Mouse (Mus musculus) urinary bladder, postnatal 14 days (tissue): ENCODE results near the gene Lxn.

Experiments used
- DNase-seq: peaks from one replicate; pipeline ENCODE4 v3.0.0; 2021; ENCODE audit warnings: low spot score

Gene Lxn

DNA sequence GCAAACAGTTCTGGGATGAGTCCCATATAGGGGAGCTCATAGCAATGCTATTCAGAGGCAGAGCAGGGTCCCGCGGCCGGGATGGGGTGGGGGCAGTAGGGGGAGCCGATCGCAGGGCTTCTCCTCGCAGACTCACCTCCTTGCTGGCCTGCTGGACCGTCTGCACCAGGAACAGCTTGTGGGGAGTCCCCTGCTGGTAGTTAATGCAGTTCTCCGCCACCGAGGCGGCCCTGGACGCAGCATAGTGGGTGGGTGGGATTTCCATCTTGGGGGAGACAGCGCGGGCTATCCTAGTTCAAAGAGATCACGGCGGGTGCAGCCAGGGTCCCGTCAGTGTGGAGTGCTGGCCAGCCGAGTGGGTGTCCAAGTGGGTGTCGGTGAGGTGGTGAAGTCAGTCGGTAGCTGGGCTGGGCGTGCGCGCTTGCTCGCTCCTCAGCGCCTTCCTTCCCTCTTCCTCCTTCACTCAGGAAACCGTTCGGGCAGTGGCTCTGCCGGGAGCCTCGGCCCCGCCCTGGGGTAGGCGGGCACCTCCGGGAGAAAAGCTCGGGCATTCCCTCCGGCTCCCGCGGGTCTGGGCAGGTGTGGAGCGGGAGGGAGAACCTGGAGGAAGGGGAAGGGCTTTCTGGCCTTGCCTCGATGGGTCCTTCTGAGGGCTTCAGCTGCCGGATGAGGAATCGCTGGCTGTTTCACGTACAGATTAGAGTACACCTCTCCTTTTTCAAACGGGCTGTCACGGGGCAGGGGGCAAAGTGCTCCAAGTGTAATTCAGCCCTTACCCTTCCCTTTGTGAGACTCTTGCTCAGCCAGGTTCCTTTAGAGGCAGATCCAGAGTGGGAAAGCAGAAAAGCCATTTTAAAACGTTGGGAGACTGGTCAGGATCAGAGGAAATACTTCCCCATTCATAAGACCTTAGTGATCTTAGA is at the start of gene Lxn:
Gene Lxn, minus strand, starts transcription at position 477 of the 923 bp plus-strand sequence.
- DNase-seq, result peak; percentile 79

DNA sequence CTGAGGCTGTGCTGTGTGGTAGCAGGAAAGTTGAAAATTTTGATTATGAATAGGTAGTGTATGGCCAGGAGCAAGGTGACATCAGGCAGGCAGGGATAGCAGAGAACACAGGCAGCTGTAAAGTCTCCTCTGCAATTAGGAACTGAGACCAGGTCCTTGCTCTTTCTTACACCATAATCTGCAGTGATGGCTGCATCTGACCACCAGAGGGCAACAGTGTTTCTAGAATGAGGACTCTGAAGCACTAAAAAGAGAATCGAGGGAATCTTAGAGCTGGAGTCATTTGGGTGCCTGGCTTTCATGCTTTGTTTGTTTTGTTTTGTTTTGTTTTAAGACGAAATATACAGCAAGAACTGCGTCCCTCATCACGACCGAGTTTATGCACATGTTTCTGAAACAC is 49.1 kb upstream of the Lxn start:
- peak; percentile 78 for DNase-seq

DNA sequence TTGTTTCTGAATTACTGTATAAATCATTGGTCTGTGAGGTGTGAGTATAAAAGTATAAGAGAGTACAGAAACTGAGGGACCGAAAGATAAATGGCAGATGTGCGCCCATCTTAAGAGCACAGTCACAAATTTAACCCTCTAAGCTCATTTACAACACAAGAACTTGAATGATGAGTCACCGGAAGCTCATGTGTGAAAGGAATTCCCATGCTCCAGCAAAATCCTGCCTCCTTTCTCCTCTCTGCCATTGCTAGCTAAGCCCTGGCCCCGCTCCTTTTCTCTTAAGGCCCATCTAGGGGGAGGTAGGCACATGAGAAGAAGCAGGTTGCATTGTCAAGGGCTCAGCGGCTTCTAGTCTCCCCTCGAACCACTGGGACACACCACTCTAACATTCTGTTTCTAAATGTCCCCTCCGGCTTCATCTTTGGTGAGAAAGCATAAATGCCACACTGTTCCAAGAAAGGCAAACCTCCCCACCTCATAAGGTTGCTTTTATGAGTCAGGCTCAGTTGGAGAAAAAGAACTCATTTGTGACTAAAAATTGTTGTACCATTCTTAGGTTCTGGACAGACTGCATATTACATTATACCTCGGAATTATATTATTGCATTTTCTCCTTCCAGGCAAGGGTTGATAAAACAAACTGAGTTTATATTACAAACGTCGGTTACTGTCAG is 44.6 kb upstream of the Lxn start:
- DNase-seq, result no peak

DNA sequence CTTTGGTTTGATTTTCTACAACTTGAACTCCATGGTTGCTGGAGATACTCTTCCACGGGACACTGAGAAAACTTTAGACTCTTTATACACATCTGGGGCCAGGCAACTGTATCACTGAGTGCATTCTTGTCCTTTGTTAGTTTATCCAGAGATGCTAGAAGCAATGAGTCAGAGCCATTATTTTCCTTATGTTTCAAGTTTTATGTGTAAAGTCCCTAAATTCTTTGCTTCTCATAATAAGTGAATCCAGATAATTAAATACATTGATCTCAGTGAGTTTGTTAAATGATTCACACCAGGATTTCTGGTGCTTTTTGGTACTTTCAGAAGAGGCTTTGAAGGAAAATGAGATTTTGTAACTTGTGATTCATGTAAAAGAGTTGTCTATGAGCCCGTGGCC is 41.6 kb upstream of the Lxn start:
- no peak for DNase-seq

DNA sequence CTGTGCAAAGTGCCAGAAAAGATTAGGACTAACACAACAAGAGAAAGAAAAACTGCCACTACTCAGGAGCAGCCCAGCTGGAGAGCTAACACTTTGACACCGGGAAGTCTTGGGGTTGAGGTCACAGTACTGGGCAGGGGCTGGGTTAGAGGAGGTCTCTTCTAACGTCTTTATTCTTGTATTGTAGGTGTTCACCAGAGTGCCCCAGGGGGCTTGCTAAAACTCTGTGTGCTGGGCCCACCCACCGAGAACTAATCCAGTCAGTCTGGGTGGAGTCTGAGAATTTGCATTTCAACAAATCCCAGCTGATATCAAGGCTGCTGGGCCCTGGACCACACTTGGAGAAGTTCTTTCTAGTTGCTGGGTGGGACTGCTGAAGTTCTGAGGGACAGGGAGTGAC is 40.2 kb upstream of the Lxn start:
- DNase-seq, result no peak

DNA sequence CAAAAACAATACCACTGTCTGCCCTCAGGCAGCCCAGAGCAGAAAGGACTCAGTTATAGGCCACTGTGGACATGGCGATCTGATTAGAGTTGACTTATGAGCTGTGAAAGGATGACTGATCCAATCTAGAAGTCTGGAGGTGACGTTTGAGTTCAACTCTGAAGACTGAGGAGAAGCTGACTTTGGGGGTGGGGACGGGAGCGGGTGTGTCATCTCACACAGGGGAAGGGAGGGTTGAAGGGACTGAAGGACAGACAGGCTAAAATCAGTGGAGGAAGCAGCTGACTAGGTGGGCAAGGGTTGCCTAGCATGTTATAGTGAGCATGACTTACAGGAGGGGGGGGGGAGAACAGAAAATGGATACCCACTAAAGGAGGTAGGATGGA is 35.7 kb upstream of the Lxn start:
- DNase-seq, result no peak

DNA sequence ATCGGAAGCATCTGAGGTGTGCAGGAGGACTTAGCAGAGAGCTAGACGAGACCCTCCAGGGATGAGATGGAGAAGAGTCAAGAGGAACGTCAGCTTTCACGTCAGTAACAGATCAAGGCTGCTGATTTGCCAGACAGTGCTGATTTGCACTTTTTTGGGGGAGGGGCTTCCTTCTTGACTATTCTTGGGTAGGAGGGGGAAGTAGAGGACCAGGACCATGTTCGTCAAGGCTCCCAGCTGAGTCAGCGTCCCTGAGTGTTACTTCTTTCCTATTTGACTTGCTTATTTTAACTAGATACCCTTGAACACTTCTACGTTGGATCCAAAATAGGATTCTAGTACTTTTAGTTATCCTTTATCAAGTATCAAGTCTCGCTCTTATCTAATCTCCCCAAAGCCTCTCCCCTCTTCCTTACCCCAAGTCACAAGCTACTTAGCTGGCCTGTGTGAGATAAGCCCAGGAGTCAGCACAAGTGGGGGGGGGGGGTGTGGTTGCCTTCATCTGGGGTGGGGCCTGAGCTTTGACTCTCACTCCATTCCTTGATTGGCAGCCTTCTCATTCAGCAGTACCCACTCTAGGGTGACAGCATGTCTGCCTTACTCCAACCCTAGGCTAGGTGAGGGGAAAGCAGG is 35.2 kb upstream of the Lxn start:
- no peak for DNase-seq

DNA sequence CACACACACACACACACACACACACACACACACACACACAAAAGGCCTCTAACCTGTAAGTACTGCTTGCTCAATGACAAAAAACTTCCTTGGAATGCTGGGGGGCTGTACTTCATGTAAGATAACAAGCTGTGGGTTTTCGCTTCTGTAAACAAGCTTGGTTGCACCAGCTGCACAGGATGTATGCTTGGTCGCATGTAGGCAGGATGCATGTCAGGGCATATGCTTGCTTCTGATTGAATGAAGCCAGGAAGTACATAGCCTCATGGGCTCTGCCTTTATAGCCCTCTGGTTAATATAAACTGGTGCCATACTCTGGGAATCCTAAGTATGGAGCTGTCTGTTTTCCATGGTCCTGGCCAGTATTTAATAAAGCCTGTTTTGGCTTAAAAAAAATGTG is 34.3 kb upstream of the Lxn start:
- DNase-seq, result no peak

DNA sequence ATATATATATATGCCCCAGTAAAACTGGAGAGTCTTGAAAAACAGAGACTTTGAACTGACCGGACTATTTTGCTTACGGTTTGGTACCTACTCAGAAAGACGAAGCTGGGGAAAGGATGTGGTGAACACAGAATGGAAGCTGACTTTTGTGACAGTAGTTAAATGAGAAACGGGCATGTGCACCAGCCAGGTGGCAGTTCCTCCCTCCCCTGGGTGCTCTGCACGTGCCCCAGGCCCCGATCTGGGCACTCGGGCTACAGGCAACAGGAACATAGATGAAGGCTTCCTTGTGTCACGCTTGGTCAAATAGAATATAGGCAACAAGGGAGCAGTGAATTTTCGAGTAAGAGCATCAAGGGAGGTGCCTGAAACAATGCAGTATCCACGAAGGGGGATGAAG is 32.6 kb upstream of the Lxn start:
- DNase-seq, result no peak

DNA sequence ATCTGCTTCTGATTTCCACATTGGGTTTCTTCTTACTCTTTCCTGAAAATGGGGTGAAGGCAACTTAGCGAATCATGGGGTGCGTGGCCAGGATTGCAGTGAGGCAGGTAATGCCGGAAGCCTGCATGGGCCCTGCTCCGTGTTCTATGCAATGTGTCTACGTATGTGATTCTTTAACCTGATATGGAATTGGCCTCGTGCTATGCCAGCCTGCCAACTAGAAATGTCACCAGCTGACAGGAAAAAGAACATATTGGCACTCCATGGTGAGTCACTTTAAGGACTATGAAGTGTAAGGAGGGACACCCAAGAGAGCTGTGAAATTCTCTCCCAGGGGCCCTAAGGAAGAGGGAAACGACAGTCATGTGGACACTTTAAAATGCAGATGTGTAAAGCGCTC is 29.4 kb upstream of the Lxn start:
- no peak for DNase-seq

DNA sequence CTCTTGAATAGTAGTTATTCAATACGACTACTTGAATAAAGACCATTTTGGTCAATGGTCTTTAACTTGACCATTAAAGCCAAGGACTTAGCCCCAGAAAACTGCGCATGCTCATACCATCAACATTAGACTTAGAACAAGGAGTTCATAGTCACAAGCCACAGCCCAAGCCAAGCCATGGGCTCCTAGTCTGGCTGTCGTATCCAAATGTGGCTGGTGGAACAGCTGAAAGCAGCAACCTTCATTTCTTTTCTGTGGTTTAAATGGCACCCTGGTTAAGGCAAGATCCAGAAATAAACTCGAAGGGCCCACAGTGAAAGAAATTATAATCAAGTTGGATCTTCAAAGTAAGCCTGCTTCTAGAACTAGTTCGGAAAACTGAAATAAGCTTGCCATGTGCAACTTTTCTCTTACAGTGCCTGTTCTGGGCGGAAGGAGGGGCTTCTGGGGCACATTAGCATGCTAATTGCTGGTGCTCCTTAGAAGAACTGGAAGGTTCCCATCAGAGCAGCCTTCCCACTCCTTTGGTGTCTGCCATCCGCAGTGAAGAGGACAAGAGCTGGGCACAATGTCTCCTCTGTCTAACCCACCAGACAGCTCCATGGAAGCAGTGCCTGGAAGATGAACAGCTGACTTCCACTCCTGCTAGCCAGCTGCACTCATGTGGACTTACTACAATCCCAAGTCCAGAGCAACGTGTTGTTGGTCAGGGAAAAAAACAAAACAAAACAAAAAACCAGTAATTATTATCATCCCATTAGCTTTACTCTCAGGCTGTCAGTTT is 28.6 kb upstream of the Lxn start:
- DNase-seq, result no peak

DNA sequence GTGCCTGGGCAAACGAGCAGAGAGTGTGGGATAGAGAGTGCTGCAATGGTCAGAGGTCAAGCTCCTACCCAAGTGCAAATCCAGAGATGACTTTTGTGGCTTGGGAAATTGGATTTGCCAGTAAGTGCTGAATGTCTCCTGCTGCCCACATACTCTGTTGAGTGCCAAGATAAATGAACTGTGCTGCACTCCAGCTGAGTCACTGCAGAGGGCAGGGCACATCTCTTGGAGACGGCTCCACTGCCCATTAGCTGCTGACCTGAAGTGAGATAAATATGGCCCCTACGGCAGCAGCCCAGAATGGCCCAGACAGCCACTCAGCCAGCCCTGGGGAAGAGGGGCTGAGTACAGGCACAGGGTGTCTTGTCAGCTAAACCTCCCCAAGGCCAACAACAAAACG is 26.4 kb upstream of the Lxn start:
- DNase-seq, result no peak

DNA sequence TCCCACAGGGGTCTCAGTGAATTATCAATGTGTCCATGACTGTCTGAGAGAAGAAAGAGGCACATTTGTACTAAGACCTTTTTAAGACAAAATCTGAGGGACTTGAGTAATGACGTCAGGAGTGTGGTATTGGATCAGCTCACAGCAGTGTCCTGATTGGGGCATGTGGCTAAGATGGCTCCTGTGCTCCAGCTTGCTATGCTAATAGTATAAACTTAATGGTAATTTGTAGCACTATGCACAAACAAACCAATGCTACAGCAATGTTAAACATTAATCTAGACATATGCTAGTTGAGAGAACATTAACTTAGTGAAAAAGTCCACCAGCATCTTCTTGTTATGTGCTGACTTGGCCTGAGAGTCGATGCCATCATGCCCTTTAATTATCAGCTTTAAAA is 21.5 kb upstream of the Lxn start:
- DNase-seq, result no peak

DNA sequence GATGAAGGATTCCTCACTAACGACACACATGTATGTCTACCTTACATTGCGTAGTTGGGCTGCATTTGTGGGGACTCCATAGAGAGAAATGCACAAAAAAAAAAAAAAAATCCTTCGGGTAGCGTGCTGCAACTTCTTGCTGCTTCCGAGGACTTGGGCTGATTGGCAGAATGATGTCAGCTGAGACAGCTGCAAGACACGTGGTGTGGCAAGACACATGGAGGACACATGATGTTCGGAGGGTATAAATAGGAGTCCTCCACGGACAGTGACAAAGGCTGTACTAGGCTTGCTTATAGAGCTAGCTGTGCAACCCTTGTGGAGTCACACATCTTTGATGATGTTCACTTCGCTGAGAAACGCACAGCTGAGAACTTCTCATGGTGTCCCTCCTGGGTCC is 18.7 kb upstream of the Lxn start:
- no peak for DNase-seq

DNA sequence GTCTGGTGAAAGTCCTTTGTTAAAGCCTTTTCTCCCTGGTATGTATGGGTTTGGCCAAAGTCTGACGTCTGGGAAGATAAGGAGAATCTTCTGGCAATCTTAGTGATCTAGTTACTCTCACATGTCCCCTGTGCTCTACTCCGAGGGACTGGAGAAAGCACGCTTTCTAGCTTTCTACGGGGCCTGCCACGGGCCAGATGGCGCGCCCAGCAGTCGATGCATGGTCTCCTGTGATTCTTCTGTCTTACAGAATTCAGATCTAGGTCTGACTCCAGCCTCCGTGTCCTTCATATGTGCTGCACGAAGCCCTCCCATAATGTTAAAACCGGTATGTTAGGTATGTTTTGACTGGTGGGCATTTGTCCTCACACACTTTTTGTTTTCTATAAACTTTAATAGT is 16.1 kb upstream of the Lxn start:
- DNase-seq, result no peak

DNA sequence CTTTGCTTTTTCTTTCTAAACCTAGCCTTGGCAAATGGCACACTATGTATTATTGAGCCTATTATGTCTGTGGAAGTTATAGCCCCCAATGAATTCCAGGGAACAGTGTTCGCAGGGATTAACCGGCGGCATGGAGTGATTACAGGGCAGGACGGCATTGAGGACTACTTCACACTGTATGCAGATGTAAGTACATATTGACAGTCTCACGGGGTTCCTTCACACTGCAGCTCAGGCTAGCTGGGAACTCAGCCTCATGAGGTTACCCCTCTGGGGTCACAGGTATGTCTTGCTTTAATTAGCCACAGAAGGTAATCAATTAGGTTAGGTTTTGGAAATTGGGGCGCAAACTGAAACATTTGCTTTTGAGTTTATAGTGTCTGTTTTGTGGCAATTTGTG is 9.7 kb upstream of the Lxn start:
- DNase-seq, result no peak

DNA sequence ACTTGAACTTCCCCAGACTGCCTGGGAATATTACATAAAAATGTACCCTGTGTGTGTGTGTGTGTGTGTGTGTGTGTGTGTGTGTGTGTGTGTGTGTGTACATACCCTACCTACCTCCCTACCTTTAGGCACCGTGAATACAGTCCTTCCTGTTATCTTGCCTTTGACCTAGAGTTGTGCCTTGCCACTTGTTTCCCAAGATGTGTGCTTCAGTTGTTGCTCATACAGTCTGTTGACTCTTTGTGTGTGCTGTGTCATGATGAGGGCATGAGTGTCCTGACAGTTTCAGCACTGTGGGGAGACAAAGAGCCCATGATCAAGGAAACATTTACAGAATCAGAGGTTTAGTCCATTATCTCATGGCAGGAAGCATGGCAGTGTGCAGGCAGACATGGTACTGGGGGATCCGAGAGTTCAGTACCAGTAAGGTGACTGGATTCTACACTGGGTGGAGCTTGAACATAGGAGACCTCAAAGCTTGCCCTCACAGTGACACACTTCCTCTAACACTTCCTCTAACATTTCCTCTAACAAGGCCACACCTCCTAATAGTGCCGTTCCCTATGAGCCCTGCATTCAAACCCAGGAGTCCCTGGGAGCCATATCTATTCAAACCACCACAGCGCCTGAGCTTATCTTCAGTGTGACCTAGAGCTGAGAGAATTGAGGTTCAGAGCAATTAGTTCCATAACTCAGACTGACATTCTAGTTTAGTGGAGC is 7.8 kb upstream of the Lxn start:
- DNase-seq, result no peak

DNA sequence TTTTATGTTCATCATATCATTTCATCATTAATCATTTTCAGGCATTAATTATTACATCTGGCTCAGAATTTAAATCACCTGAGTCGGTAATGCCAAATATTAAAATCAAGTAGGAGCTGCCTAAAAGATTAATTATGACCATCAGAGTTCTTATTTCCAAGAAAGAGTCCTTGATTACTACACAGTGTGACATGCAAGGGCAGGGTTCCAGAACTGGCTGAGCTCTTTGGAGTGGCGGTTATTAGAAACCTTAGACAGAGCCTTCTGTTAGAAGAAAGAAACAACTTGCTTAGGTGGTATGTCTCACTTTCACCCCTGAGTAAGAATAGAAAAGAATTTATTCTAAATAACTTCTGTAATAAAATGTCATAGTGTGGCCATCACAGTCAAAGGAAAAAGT is 3.6 kb upstream of the Lxn start:
- no peak for DNase-seq

DNA sequence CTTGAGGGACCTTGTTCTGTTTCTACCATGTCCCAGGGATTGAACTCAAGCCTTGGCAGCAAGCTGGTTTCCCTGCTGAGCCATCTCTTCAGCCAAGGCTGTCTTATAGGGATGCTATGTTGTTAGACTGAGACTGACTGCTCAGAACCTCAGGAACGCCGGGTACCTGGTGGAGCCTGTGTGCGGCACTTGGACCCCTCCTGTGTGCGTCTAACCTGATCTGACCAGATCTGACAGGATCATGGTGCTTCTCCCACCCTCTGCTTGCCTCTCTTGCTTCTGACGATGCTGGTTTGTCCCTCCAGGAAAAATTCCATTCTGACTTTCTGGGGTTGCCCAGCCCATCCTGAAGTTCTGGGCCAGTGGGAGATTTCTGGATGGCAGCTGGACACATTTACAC is 2.9 kb upstream of the Lxn start:
- no peak for DNase-seq

DNA sequence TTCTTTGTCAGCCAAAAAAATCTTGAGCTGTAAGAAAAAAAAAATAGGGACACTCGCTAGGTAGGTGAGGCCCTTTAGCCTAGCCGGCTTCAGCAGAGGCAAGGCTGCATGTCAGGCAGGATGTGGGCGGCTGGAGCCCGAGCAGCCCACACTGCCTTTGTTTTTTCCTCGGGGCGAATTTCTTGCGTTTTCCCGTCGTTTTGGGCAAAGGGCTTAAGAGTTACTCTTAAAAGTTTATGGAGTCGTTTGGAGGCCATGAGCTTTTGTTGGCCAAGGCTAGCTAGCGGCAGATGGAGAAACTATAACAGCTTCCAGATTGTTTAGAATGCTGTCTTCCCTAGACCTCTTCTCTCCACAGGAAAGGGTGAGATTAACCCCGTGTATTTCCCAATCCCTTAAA is 725 bp downstream of the Lxn start:
- no peak for DNase-seq

DNA sequence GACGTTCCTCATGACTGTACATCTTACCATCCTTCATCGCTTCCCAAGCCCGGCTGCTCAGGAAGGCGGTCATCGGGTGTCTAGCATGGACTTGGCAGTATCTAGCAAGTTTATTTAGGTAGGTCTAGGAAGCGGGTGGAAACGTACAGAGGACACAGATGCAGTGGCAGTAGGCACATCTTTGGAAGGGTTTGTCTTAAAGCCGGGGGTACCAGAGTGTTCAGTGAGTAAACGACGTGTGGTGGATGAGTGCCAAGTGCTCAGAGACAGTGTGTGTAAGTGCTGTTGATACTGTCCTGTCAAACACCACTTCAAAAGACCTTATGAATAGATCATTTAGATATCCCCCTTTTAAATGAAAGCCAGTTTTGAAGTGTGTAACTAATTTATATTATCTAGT is 1.1 kb downstream of the Lxn start:
- no peak for DNase-seq

DNA sequence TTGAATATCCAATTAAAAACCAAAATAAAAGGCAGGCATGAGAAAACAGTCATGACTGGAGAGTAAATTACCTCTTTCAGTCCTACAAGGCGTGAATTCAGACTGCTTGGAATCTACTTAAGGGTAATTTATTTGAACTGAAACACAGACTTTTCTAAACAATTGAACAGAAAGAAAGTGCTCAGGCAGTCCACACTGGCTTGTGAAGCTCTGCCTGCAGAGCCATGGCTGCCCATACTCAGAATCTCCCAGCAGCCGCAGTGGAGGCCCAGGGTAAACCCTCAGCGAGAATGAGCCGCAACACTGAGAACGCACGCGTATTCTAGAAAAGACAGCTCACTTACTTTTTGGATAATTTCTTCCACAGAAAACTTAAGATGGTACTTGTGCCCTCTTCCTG is 1.7 kb downstream of the Lxn start:
- DNase-seq, result no peak
